Comparison of ENCODE assay signal across 7 mouse cellular contexts in the genomic region with DNA sequence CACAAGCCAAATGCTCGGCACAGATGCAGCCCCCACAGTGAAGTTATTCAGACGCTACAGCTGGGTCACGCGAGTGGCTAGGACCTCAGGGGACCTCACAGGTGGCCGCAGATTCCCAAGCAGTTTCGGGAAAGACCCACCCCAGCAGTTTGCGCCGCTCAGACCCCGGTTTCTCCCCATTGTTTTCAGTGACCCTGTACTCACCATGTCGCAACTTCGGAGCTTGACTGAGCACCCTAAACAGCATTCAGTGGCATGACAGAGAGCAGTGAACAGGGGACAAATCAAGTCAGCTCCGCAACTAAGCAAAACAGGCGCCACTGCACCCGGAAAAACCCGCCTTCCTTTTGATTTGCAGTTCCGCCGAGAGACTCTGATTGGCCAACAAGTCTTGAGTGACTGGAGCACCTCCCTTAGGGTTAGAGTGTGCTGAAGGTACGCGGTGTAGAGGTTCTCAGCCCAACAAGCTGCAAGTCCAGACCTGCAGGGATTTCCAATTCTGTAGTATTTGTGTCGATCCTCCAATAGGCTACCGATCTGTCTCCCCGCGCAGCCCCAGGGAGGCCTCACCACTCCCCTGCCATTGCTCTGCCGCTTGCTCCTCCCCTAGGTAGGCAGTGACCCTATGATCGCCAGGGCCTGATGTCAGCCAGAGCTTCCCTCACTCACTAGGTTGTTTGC. TPM values are rescaled to one million over a fixed set of nuclear protein-coding genes. Genes with fewer than 3 reads are reported as not detected.
DNase-seq lines count a peak whose midpoint lies in the region; ATAC-seq lines count a peak whose summit lies in the region.
"Not testable (repeated sequence)": the region's sequence is repeated elsewhere in the genome, so short reads cannot be mapped to it uniquely, and the experiment has no call there.

A gene (minus strand): TSS at position 496 of the 681 bp plus-strand sequence.

- H3K4me2 ChIP-seq in intestine, embryonic 16.5 days (ENCODE audit: low read depth, low read length), result peak within 1 kb of the TSS; percentile 47

- peak within 1 kb of the TSS; percentile 57 for H3K4me3 ChIP-seq in intestine, embryonic 16.5 days (ENCODE audit: low read length)

- not testable (repeated sequence) for H3K4me1 ChIP-seq in intestine, embryonic 16.5 days (ENCODE audit: control insufficient read depth, insufficient read depth, low read length)

- peak; percentile 98 for ATAC-seq in intestine, embryonic 16.5 days

- H3K27me3 ChIP-seq in intestine, embryonic 16.5 days (replicated peaks; ENCODE audit: control insufficient read depth, insufficient read depth, low read length), result not testable (repeated sequence)

- peak within 1 kb of the TSS; percentile 70 for H3K9ac ChIP-seq in intestine, embryonic 16.5 days (ENCODE audit: low read depth, low read length)

- H3K36me3 ChIP-seq in intestine, embryonic 16.5 days (ENCODE audit: control insufficient read depth, insufficient read depth, low read length), result not testable (repeated sequence)

- H3K9me3 ChIP-seq in intestine, embryonic 16.5 days (ENCODE audit: control insufficient read depth, low read length), result not testable (repeated sequence)

- DNase-seq in adrenal gland, adult 18-20 months (ENCODE audit: low spot score in 2 of 2), result peak; percentile 52 to 69
- DNase-seq in embryo, embryonic 11.5 days (ENCODE audit: low read depth, low spot score), result peak; percentile 8
- peak; percentile 56 for DNase-seq in gastrocnemius, postnatal 25 days
- peak; percentile 69 to 77 for DNase-seq in left cerebral cortex, postnatal 25 days (ENCODE audit: low spot score in 2 of 2)
- DNase-seq in mesoderm, embryonic 11.5 days (ENCODE audit: low read depth, low spot score), result peak; percentile 47
- DNase-seq in right cerebral cortex, postnatal 4 days, result peak; percentile 51

- H3K27ac ChIP-seq in intestine, embryonic 16.5 days (ENCODE audit: low read length), result peak within 1 kb of the TSS; percentile 35; the same call in 1 of the 2 replicates

- intact Hi-C loops in left cerebral cortex, postnatal 25 days (cut with DNase I), result loop anchor here (5.0 to 10.0 kb wide), 3 partner anchors 46 to 194 kb away; a partner anchor contains a TSS

- WGBS in intestine, embryonic 16.5 days, result under 1% methylated on average over 24 of the region's 25 CpGs

RNA-seq across cellular contexts. Expression of the gene that starts here (rescaled TPM):
- total RNA-seq in adrenal gland, adult 18-20 months (2021), result 1 to 10 TPM; 3.6 to 6.3 TPM
- 1 to 10 TPM; 1.2 to 1.6 TPM for total RNA-seq in gastrocnemius, postnatal 25 days (2021)
- polyA plus RNA-seq in intestine, embryonic 16.5 days (2015; fragmentation: Nextera tagmentation; extraction: Ambion mirVana), result 11.5 and 12.3 TPM in 2 replicates
- total RNA-seq in left cerebral cortex, postnatal 25 days (2021), result 1 to 10 TPM; 2.4 to 3.2 TPM

Comparison
In these comparisons a context has a peak if more than half of its experiments do, and no peak if none do; other contexts are left out.
1. Peak in every context shown above with its lines: DNase-seq, ATAC-seq, H3K4me3 ChIP-seq and H3K27ac ChIP-seq.
2. DNase-seq: peak in every context shown above with its lines; median percentile 73 in left cerebral cortex, postnatal 25 days; 60 in adrenal gland, adult 18-20 months; 56 in gastrocnemius, postnatal 25 days; 51 in right cerebral cortex, postnatal 4 days; 47 in mesoderm, embryonic 11.5 days; 8 in embryo, embryonic 11.5 days.